Mouse (Mus musculus): ENCODE data around the gene Nup93. TPM values are rescaled to one million over a fixed set of nuclear protein-coding genes. Genes with fewer than 3 reads are reported as not detected.

Gene Nup93
- polyA plus RNA-seq, 1 experiment: 26.5 TPM

GRCm38 (mm10) chr8:94185791-94186190, 28.6 kb upstream of the Nup93 start:
- Histone ChIP-seq H3K4me1 (ENCODE audit: control insufficient read depth, insufficient read depth, low read length) (no peaks in the 10 kb centered on the region; the same call in 1 of the 2 replicates), H3K4me3 (ENCODE audit: insufficient read depth, low read length) (no peak overlapping the region), H3K27ac (ENCODE audit: insufficient read depth, low read length) (no peak overlapping the region)
- no peak for TF ChIP-seq POLR2A (IDR thresholded peaks at IDR 0.05; ENCODE audit: extremely low read depth, insufficient read depth, low read length)

GRCm38 (mm10) chr8:94186542-94186941, 27.8 kb upstream of the Nup93 start:
- TF ChIP-seq CTCF (IDR thresholded peaks at IDR 0.05; ENCODE audit: extremely low read depth, insufficient read depth, low read length) (peak; percentile 28; the same call in 1 of the 2 replicates), POLR2A (IDR thresholded peaks at IDR 0.05; ENCODE audit: extremely low read depth, insufficient read depth, low read length) (no peak)
- Histone ChIP-seq H3K4me1 (ENCODE audit: control insufficient read depth, insufficient read depth, low read length) (no peaks in the 10 kb centered on the region; the same call in 1 of the 2 replicates), H3K27ac (ENCODE audit: insufficient read depth, low read length) (no peak overlapping the region), H3K4me3 (ENCODE audit: insufficient read depth, low read length) (no peak overlapping the region)

GRCm38 (mm10) chr8:94187290-94188002, 26.9 kb upstream of the Nup93 start:
- no peaks in the 10 kb centered on the region; the same call in 1 of the 2 replicates for H3K4me1 ChIP-seq (ENCODE audit: control insufficient read depth, insufficient read depth, low read length)
- H3K4me3 ChIP-seq (ENCODE audit: insufficient read depth, low read length): no peak overlapping the region
- TF ChIP-seq POLR2A (IDR thresholded peaks at IDR 0.05; ENCODE audit: extremely low read depth, insufficient read depth, low read length) (no peak), CTCF (IDR thresholded peaks at IDR 0.05; ENCODE audit: extremely low read depth, insufficient read depth, low read length) (no peak)
- H3K27ac ChIP-seq (ENCODE audit: insufficient read depth, low read length): no peak overlapping the region

GRCm38 (mm10) chr8:94189275-94190031, 24.9 kb upstream of the Nup93 start:
- H3K27ac ChIP-seq (ENCODE audit: insufficient read depth, low read length): peak overlapping the region; percentile 36
- no peak for TF ChIP-seq CTCF (IDR thresholded peaks at IDR 0.05; ENCODE audit: extremely low read depth, insufficient read depth, low read length)
- TF ChIP-seq POLR2A (IDR thresholded peaks at IDR 0.05; ENCODE audit: extremely low read depth, insufficient read depth, low read length): no peak

GRCm38 (mm10) chr8:94191101-94191691, 23.2 kb upstream of the Nup93 start:
- H3K4me1 ChIP-seq (ENCODE audit: control insufficient read depth, insufficient read depth, low read length): no peaks in the 10 kb centered on the region
- TF ChIP-seq CTCF (IDR thresholded peaks at IDR 0.05; ENCODE audit: extremely low read depth, insufficient read depth, low read length) (no peak), POLR2A (IDR thresholded peaks at IDR 0.05; ENCODE audit: extremely low read depth, insufficient read depth, low read length) (no peak)
- no peak overlapping the region for H3K4me3 ChIP-seq (ENCODE audit: insufficient read depth, low read length)
- H3K27ac ChIP-seq (ENCODE audit: insufficient read depth, low read length): no peak overlapping the region

More at GRCm38 (mm10) chr8:94189275-94190031, 24.9 kb upstream of the Nup93 start:
- Histone ChIP-seq H3K4me1 (ENCODE audit: control insufficient read depth, insufficient read depth, low read length) (no peaks in the 10 kb centered on the region), H3K4me3 (ENCODE audit: insufficient read depth, low read length) (no peak overlapping the region)

- Histone ChIP-seq H3K27ac (ENCODE audit: insufficient read depth, low read length) (no peak overlapping the region), H3K4me3 (ENCODE audit: insufficient read depth, low read length) (no peak overlapping the region), H3K4me1 (ENCODE audit: control insufficient read depth, insufficient read depth, low read length) (no peaks in the 10 kb centered on the region)
- TF ChIP-seq CTCF (IDR thresholded peaks at IDR 0.05; ENCODE audit: extremely low read depth, insufficient read depth, low read length) (no peak), POLR2A (IDR thresholded peaks at IDR 0.05; ENCODE audit: extremely low read depth, insufficient read depth, low read length) (no peak)
Observed at GRCm38 (mm10) chr8:94192926-94193325, 21.4 kb upstream of the Nup93 start.

GRCm38 (mm10) chr8:94194591-94195223, 19.7 kb upstream of the Nup93 start:
- H3K4me3 ChIP-seq (ENCODE audit: insufficient read depth, low read length): no peak overlapping the region
- H3K27ac ChIP-seq (ENCODE audit: insufficient read depth, low read length): no peak overlapping the region
- no peaks in the 10 kb centered on the region for H3K4me1 ChIP-seq (ENCODE audit: control insufficient read depth, insufficient read depth, low read length)
- TF ChIP-seq CTCF (IDR thresholded peaks at IDR 0.05; ENCODE audit: extremely low read depth, insufficient read depth, low read length) (no peak), POLR2A (IDR thresholded peaks at IDR 0.05; ENCODE audit: extremely low read depth, insufficient read depth, low read length) (no peak)

GRCm38 (mm10) chr8:94199202-94199869, 15.0 kb upstream of the Nup93 start:
- Histone ChIP-seq H3K4me3 (ENCODE audit: insufficient read depth, low read length) (no peak overlapping the region), H3K27ac (ENCODE audit: insufficient read depth, low read length) (no peak overlapping the region)
- no peak for TF ChIP-seq POLR2A (IDR thresholded peaks at IDR 0.05; ENCODE audit: extremely low read depth, insufficient read depth, low read length)
- TF ChIP-seq CTCF (IDR thresholded peaks at IDR 0.05; ENCODE audit: extremely low read depth, insufficient read depth, low read length): peak; percentile 84; the same call in 1 of the 2 replicates

GRCm38 (mm10) chr8:94204043-94204442, 10.3 kb upstream of the Nup93 start:
- Histone ChIP-seq H3K27ac (ENCODE audit: insufficient read depth, low read length) (no peak overlapping the region), H3K4me1 (ENCODE audit: control insufficient read depth, insufficient read depth, low read length) (no peaks in the 10 kb centered on the region; the same call in 1 of the 2 replicates), H3K4me3 (ENCODE audit: insufficient read depth, low read length) (no peak overlapping the region)
- no peak for TF ChIP-seq POLR2A (IDR thresholded peaks at IDR 0.05; ENCODE audit: extremely low read depth, insufficient read depth, low read length)
- TF ChIP-seq CTCF (IDR thresholded peaks at IDR 0.05; ENCODE audit: extremely low read depth, insufficient read depth, low read length): no peak

More at GRCm38 (mm10) chr8:94199202-94199869, 15.0 kb upstream of the Nup93 start:
- H3K4me1 ChIP-seq (ENCODE audit: control insufficient read depth, insufficient read depth, low read length): no peaks in the 10 kb centered on the region

Data from cortical plate, adult 2 months (tissue).